Mouse (Mus musculus): ENCODE results near the gene Pknox2.

- TF ChIP-seq CTCF (IDR thresholded peaks at IDR 0.05; ENCODE audit: control insufficient read depth, insufficient read depth, insufficient replicate concordance, low read depth, low read length) (peak; percentile 56; the same call in 1 of the 2 replicates), POLR2A (IDR thresholded peaks at IDR 0.05; ENCODE audit: control insufficient read depth, low read depth, low read length) (no peak)
Measured at GRCm38 (mm10) chr9:36890552-36890951, 256.7 kb downstream of the Pknox2 start.
